Mouse (Mus musculus): ENCODE results near the gene Suox.

DNA sequence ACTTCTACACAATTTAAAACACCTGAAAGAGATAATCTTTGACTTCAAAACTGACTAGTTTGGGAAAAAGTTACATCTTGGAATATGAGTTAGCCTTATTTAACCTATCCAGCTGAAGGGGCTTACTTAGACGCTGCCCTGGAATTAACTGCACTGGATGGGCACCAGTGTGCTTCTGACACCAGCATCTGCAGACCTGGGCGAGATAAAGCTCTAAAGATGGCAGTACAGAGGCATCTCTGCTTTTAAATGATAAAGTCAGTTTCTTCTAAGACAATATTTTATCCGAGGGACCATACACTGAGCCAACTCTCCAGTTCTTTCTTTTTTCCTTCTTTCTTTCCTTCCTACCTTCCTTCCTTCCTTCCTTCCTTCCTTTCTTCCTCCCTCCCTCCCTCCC, 9.1 kb downstream of the Suox start:
- no peak for TF ChIP-seq CTCF (IDR thresholded peaks at IDR 0.05; ENCODE audit: insufficient read depth, low read depth, low read length)
- TF ChIP-seq POLR2A (IDR thresholded peaks at IDR 0.05; ENCODE audit: insufficient read depth, low read depth, low read length): no peak
